Mouse (Mus musculus): ENCODE measurements around the gene Pan3. TPM values are rescaled to one million over a fixed set of nuclear protein-coding genes. Genes with fewer than 3 reads are reported as not detected.
A peak's percentile ranks its signal among the peaks of the same experiment; 100 is the strongest.

Gene Pan3
- polyA plus RNA-seq, 1 experiment from 2014 or later, result 36.4 TPM

GRCm38 (mm10) chr5:147573555-147573954 is 143.6 kb downstream of the Pan3 start:
- no peaks in the 10 kb centered on the region for H3K9me3 ChIP-seq (ENCODE audit: control insufficient read depth, low read length)
- H3K27ac ChIP-seq (ENCODE audit: low read depth, low read length), result no peak overlapping the region
- H3K9ac ChIP-seq (ENCODE audit: low read depth, low read length), result no peak overlapping the region
- no peaks in the 10 kb centered on the region for H3K4me1 ChIP-seq (ENCODE audit: control insufficient read depth, insufficient read depth, low read depth, low read length)
- no peak overlapping the region for H3K4me3 ChIP-seq (ENCODE audit: low read length)
- 95% methylated on average over 1 of the region's 1 CpGs for WGBS
- H3K27me3 ChIP-seq (replicated peaks; ENCODE audit: control insufficient read depth, insufficient read depth, low read length), result no peaks in the 10 kb centered on the region
- no peak overlapping the region for H3K4me2 ChIP-seq (ENCODE audit: low read length)
- ATAC-seq, result no peak
- H3K36me3 ChIP-seq (ENCODE audit: control insufficient read depth, insufficient read depth, low read length), result no peaks in the 10 kb centered on the region

DNA sequence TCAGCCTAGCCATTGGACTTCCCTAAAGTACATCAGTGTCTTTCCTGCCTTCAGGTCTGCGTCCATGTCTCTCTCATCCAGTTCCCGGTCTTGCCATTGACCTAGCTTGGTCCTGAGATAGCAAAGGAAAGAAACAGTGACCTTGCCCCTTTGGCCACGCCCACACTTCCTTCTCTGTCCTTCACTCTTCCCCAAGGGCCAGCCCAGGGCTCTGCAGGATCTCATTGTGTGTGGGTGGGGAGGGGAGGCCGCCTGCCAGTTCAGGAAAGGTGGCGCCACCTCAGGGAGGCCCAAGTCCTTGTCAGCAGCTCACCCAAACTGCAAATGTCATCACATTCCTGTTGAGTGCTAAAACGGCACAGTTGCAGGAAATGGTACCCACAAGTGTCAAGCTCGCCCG is 144.6 kb downstream of the Pan3 start:
- H3K9ac ChIP-seq (ENCODE audit: low read depth, low read length), result no peak overlapping the region
- H3K27me3 ChIP-seq (replicated peaks; ENCODE audit: control insufficient read depth, insufficient read depth, low read length), result no peaks in the 10 kb centered on the region
- no peak overlapping the region for H3K4me2 ChIP-seq (ENCODE audit: low read length)
- H3K4me1 ChIP-seq (ENCODE audit: control insufficient read depth, insufficient read depth, low read depth, low read length), result no peaks in the 10 kb centered on the region
- ATAC-seq, result no peak
- H3K9me3 ChIP-seq (ENCODE audit: control insufficient read depth, low read length), result no peaks in the 10 kb centered on the region
- H3K4me3 ChIP-seq (ENCODE audit: low read length), result no peak overlapping the region
- WGBS, result 73% methylated on average over 8 of the region's 8 CpGs
- H3K27ac ChIP-seq (ENCODE audit: low read depth, low read length), result no peak overlapping the region
- no peaks in the 10 kb centered on the region for H3K36me3 ChIP-seq (ENCODE audit: control insufficient read depth, insufficient read depth, low read length)

- H3K27me3 ChIP-seq (replicated peaks; ENCODE audit: control insufficient read depth, insufficient read depth, low read length), result no peaks in the 10 kb centered on the region
- H3K9me3 ChIP-seq (ENCODE audit: control insufficient read depth, low read length), result no peaks in the 10 kb centered on the region
- no peak for ATAC-seq
- H3K36me3 ChIP-seq (ENCODE audit: control insufficient read depth, insufficient read depth, low read length), result no peaks in the 10 kb centered on the region
- no peak overlapping the region for H3K4me2 ChIP-seq (ENCODE audit: low read length)
- no peak overlapping the region for H3K4me3 ChIP-seq (ENCODE audit: low read length)
- H3K4me1 ChIP-seq (ENCODE audit: control insufficient read depth, insufficient read depth, low read depth, low read length), result no peaks in the 10 kb centered on the region
- no peak overlapping the region for H3K9ac ChIP-seq (ENCODE audit: low read depth, low read length)
- WGBS, result 83% methylated on average over 6 of the region's 6 CpGs
- no peak overlapping the region for H3K27ac ChIP-seq (ENCODE audit: low read depth, low read length)
Measured at GRCm38 (mm10) chr5:147577003-147577402, 147.0 kb downstream of the Pan3 start.

DNA sequence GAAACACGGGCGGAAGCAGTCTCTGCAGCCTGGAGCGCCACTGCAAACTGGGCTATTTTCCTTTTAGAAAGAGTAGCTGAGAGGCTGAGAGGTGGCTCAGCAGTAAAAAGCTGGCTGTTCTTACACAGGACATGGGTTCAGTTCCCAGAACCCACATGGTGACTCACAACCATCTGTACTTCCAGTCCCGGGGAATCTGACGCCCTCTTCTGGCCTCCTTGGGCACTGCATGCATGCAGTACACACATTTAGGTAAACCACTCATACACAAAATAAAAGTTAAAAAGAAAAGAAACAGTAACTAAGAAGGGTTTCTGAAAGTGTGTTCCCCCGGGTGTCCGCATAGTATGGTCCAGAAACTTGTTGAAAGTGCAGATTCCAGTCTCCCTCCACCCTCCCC is 149.2 kb downstream of the Pan3 start:
- Histone ChIP-seq H3K9ac (ENCODE audit: low read depth, low read length) (no peak overlapping the region), H3K4me3 (ENCODE audit: low read length) (no peak overlapping the region), H3K4me2 (ENCODE audit: low read length) (no peak overlapping the region), H3K36me3 (ENCODE audit: control insufficient read depth, insufficient read depth, low read length) (no peaks in the 10 kb centered on the region), H3K4me1 (ENCODE audit: control insufficient read depth, insufficient read depth, low read depth, low read length) (no peaks in the 10 kb centered on the region), H3K27me3 (replicated peaks; ENCODE audit: control insufficient read depth, insufficient read depth, low read length) (no peaks in the 10 kb centered on the region), H3K27ac (ENCODE audit: low read depth, low read length) (no peak overlapping the region), H3K9me3 (ENCODE audit: control insufficient read depth, low read length) (no peaks in the 10 kb centered on the region)
- ATAC-seq, result no peak
- WGBS, result 91% methylated on average over 7 of the region's 7 CpGs

GRCm38 (mm10) chr5:147579691-147580090 is 149.7 kb downstream of the Pan3 start:
- no peaks in the 10 kb centered on the region for H3K9me3 ChIP-seq (ENCODE audit: control insufficient read depth, low read length)
- no peak overlapping the region for H3K4me2 ChIP-seq (ENCODE audit: low read length)
- no peaks in the 10 kb centered on the region for H3K27me3 ChIP-seq (replicated peaks; ENCODE audit: control insufficient read depth, insufficient read depth, low read length)
- no peak overlapping the region for H3K4me3 ChIP-seq (ENCODE audit: low read length)
- no peak overlapping the region for H3K27ac ChIP-seq (ENCODE audit: low read depth, low read length)
- ATAC-seq, result no peak
- 89% methylated on average over 8 of the region's 8 CpGs for WGBS
- no peaks in the 10 kb centered on the region for H3K36me3 ChIP-seq (ENCODE audit: control insufficient read depth, insufficient read depth, low read length)
- H3K9ac ChIP-seq (ENCODE audit: low read depth, low read length), result no peak overlapping the region
- H3K4me1 ChIP-seq (ENCODE audit: control insufficient read depth, insufficient read depth, low read depth, low read length), result no peaks in the 10 kb centered on the region

DNA sequence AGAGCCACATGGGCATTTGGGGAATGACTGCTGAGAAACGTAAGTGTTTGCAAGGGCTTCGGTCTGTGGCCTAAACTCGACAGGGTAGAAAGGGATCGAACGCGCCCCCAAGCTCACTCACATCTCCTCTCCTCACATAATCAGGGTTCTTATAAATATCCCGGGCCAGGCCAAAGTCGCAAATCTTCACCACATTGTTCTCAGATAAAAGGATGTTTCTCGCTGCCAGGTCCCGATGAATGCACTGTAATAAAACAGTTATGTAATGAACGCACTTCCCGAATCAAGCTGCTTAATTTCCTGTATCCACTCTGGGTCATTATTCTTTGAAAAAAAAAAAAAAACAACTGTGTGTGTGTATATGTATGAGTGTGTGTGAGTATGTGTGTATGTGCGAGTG is 150.2 kb downstream of the Pan3 start:
- Histone ChIP-seq H3K4me2 (ENCODE audit: low read length) (no peak overlapping the region), H3K9ac (ENCODE audit: low read depth, low read length) (no peak overlapping the region), H3K27me3 (replicated peaks; ENCODE audit: control insufficient read depth, insufficient read depth, low read length) (no peaks in the 10 kb centered on the region), H3K36me3 (ENCODE audit: control insufficient read depth, insufficient read depth, low read length) (no peaks in the 10 kb centered on the region), H3K4me1 (ENCODE audit: control insufficient read depth, insufficient read depth, low read depth, low read length) (no peaks in the 10 kb centered on the region), H3K4me3 (ENCODE audit: low read length) (no peak overlapping the region), H3K9me3 (ENCODE audit: control insufficient read depth, low read length) (no peaks in the 10 kb centered on the region), H3K27ac (ENCODE audit: low read depth, low read length) (no peak overlapping the region)
- ATAC-seq, result no peak
- WGBS, result 87% methylated on average over 13 of the region's 13 CpGs

- 45% methylated on average over 14 of the region's 14 CpGs for WGBS
Measured at GRCm38 (mm10) chr5:147583702-147584298, 153.8 kb downstream of the Pan3 start.

DNA sequence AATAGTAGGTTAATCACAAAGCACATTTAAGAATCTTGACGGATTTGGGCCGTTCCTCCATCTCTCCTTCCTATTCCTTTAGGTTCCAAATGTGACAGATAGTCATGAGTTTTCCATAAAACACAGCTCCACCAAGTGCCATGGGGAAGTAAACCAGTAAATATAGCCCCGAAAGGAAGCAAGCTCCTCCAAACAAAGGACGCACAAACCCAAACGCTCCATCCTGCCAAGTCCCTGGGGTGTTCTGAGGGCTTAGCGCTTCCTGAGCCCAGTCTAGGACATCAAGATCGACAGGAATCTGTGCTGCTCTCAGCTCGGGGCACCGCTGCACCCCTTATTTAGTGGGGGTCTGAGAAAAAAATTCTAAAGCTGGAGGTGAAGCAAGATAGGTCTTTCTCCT is 154.7 kb downstream of the Pan3 start:
- no peak overlapping the region for H3K4me3 ChIP-seq (ENCODE audit: low read length)
- no peaks in the 10 kb centered on the region for H3K9me3 ChIP-seq (ENCODE audit: control insufficient read depth, low read length)
- no peaks in the 10 kb centered on the region for H3K27me3 ChIP-seq (replicated peaks; ENCODE audit: control insufficient read depth, insufficient read depth, low read length)
- no peak for ATAC-seq
- H3K27ac ChIP-seq (ENCODE audit: low read depth, low read length), result no peak overlapping the region
- no peaks in the 10 kb centered on the region for H3K36me3 ChIP-seq (ENCODE audit: control insufficient read depth, insufficient read depth, low read length)
- H3K4me2 ChIP-seq (ENCODE audit: low read length), result no peak overlapping the region
- no peak overlapping the region for H3K9ac ChIP-seq (ENCODE audit: low read depth, low read length)
- 80% methylated on average over 9 of the region's 9 CpGs for WGBS
- H3K4me1 ChIP-seq (ENCODE audit: control insufficient read depth, insufficient read depth, low read depth, low read length), result no peaks in the 10 kb centered on the region

More at GRCm38 (mm10) chr5:147583702-147584298, 153.8 kb downstream of the Pan3 start:
- H3K4me2 ChIP-seq (ENCODE audit: low read length), result no peak overlapping the region
- H3K36me3 ChIP-seq (ENCODE audit: control insufficient read depth, insufficient read depth, low read length), result no peaks in the 10 kb centered on the region
- no peak overlapping the region for H3K27ac ChIP-seq (ENCODE audit: low read depth, low read length)
- H3K9ac ChIP-seq (ENCODE audit: low read depth, low read length), result no peak overlapping the region
- H3K4me3 ChIP-seq (ENCODE audit: low read length), result no peak overlapping the region
- H3K4me1 ChIP-seq (ENCODE audit: control insufficient read depth, insufficient read depth, low read depth, low read length), result no peaks in the 10 kb centered on the region
- peak; percentile 27; the same call in 1 of the 2 replicates for ATAC-seq
- no peaks in the 10 kb centered on the region for H3K27me3 ChIP-seq (replicated peaks; ENCODE audit: control insufficient read depth, insufficient read depth, low read length)
- no peaks in the 10 kb centered on the region for H3K9me3 ChIP-seq (ENCODE audit: control insufficient read depth, low read length)

DNA sequence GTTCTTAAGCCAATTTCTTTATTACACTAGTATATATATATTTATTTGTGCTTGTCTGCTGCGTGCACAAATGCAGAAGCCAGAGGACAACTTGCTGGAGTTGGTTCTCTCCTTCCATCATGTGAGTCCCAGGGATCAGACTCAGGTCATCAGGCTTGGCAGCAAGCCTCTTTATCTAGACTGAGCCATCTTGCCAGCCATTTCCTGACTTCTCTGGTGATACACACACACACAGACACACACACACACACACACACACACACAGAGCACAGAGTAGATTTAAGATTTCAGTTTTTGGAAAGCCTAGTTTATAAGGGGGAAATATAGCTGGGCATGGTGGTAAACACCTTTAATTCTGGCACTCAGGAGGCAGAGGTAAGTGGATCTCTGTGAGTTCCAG is 155.1 kb downstream of the Pan3 start:
- no peak overlapping the region for H3K4me3 ChIP-seq (ENCODE audit: low read length)
- H3K9me3 ChIP-seq (ENCODE audit: control insufficient read depth, low read length), result no peaks in the 10 kb centered on the region
- no peaks in the 10 kb centered on the region for H3K4me1 ChIP-seq (ENCODE audit: control insufficient read depth, insufficient read depth, low read depth, low read length)
- WGBS, result 81% methylated on average over 1 of the region's 1 CpGs
- no peaks in the 10 kb centered on the region for H3K27me3 ChIP-seq (replicated peaks; ENCODE audit: control insufficient read depth, insufficient read depth, low read length)
- no peak overlapping the region for H3K4me2 ChIP-seq (ENCODE audit: low read length)
- ATAC-seq, result no peak
- no peak overlapping the region for H3K9ac ChIP-seq (ENCODE audit: low read depth, low read length)
- no peaks in the 10 kb centered on the region for H3K36me3 ChIP-seq (ENCODE audit: control insufficient read depth, insufficient read depth, low read length)
- no peak overlapping the region for H3K27ac ChIP-seq (ENCODE audit: low read depth, low read length)

- Histone ChIP-seq H3K36me3 (ENCODE audit: control insufficient read depth, insufficient read depth, low read length) (no peaks in the 10 kb centered on the region), H3K4me1 (ENCODE audit: control insufficient read depth, insufficient read depth, low read depth, low read length) (no peaks in the 10 kb centered on the region), H3K9ac (ENCODE audit: low read depth, low read length) (no peak overlapping the region), H3K4me3 (ENCODE audit: low read length) (no peak overlapping the region), H3K9me3 (ENCODE audit: control insufficient read depth, low read length) (no peaks in the 10 kb centered on the region), H3K27ac (ENCODE audit: low read depth, low read length) (no peak overlapping the region), H3K4me2 (ENCODE audit: low read length) (no peak overlapping the region), H3K27me3 (replicated peaks; ENCODE audit: control insufficient read depth, insufficient read depth, low read length) (no peaks in the 10 kb centered on the region)
- no peak for ATAC-seq
- 50% methylated on average over 12 of the region's 12 CpGs for WGBS
Measured at GRCm38 (mm10) chr5:147589814-147590213, 159.9 kb downstream of the Pan3 start.
